Mouse (Mus musculus): ENCODE data around the gene Txk.

Txk gene

GRCm38 (mm10) chr5:72750226-72750625 lies 2.4 kb downstream of the Txk start:
- no peak for DNase-seq

GRCm38 (mm10) chr5:72748659-72749265 lies 3.8 kb downstream of the Txk start:
- DNase-seq = no peak

GRCm38 (mm10) chr5:72747384-72747783 lies 5.2 kb downstream of the Txk start:
- DNase-seq = no peak

GRCm38 (mm10) chr5:72746461-72746860 lies 6.1 kb downstream of the Txk start:
- DNase-seq = no peak

GRCm38 (mm10) chr5:72743103-72743502 lies 9.5 kb downstream of the Txk start:
- no peak for DNase-seq

GRCm38 (mm10) chr5:72736868-72737267 lies 15.7 kb downstream of the Txk start:
- DNase-seq = no peak

- DNase-seq = no peak
Observed at GRCm38 (mm10) chr5:72736437-72736836, 16.1 kb downstream of the Txk start.

GRCm38 (mm10) chr5:72735763-72736162 lies 16.8 kb downstream of the Txk start:
- no peak for DNase-seq

GRCm38 (mm10) chr5:72732885-72733284 lies 19.7 kb downstream of the Txk start:
- no peak for DNase-seq

- DNase-seq = no peak
Observed at GRCm38 (mm10) chr5:72725404-72725803, 27.2 kb downstream of the Txk start.

- DNase-seq = no peak
Observed at GRCm38 (mm10) chr5:72723429-72723828, 29.1 kb downstream of the Txk start.

GRCm38 (mm10) chr5:72720587-72720986 lies 32.0 kb downstream of the Txk start:
- DNase-seq = no peak

GRCm38 (mm10) chr5:72710572-72711278 lies 41.9 kb downstream of the Txk start:
- DNase-seq = peak; percentile 70

- no peak for DNase-seq
Observed at GRCm38 (mm10) chr5:72709976-72710375, 42.6 kb downstream of the Txk start.

- no peak for DNase-seq
Observed at GRCm38 (mm10) chr5:72709451-72709850, 43.1 kb downstream of the Txk start.

GRCm38 (mm10) chr5:72706722-72707121 lies 45.9 kb downstream of the Txk start:
- DNase-seq = no peak

- DNase-seq = no peak
Observed at GRCm38 (mm10) chr5:72706095-72706494, 46.5 kb downstream of the Txk start.

- no peak for DNase-seq
Observed at GRCm38 (mm10) chr5:72702202-72702601, 50.4 kb downstream of the Txk start.

- no peak for DNase-seq
Observed at GRCm38 (mm10) chr5:72699500-72699818, 53.1 kb downstream of the Txk start.

- DNase-seq = no peak
Observed at GRCm38 (mm10) chr5:72698818-72699499, 53.6 kb downstream of the Txk start.

- DNase-seq = no peak
Observed at GRCm38 (mm10) chr5:72698343-72698742, 54.2 kb downstream of the Txk start.

GRCm38 (mm10) chr5:72696491-72696890 lies 56.1 kb downstream of the Txk start:
- no peak for DNase-seq

GRCm38 (mm10) chr5:72694684-72695083 lies 57.9 kb downstream of the Txk start:
- DNase-seq = no peak

- DNase-seq = peak; percentile 21
Observed at GRCm38 (mm10) chr5:72690516-72690915, 62.1 kb downstream of the Txk start.

All from retina, postnatal 1 day (tissue).